Mouse (Mus musculus) hindbrain, embryonic 12.5 days (tissue): ENCODE measurements around the gene Cacfd1. TPM values are rescaled to one million over a fixed set of nuclear protein-coding genes. Genes with fewer than 3 reads are reported as not detected.
A peak's percentile ranks its signal among the peaks of the same experiment; 100 is the strongest.

Experiments
- ATAC-seq: fragments of 200-750 bp; cut with Nextera tagmentation; 2 replicates; pipeline ENCODE4 v1.8.0; 2017; ENCODE audit warnings: moderate TSS enrichment; ENCODE audit not compliant: low FRiP score
- H3K27ac ChIP-seq: fragments of 300-500 bp; sonication (generic); 2 replicates; pipeline ENCODE4 v1.5.1; 2016; ENCODE audit warnings: mild to moderate bottlenecking
- H3K27me3 ChIP-seq: fragments of 300-500 bp; sonication (generic); 2 replicates; pipeline ENCODE4 v1.6.1; 2016; ENCODE audit warnings: mild to moderate bottlenecking
- H3K36me3 ChIP-seq: fragments of 300-500 bp; sonication (generic); 2 replicates; pipeline ENCODE4 v1.6.1; 2016; ENCODE audit warnings: mild to moderate bottlenecking
- H3K4me1 ChIP-seq: fragments of 300-500 bp; sonication (generic); 2 replicates; pipeline ENCODE4 v1.6.1; 2016
- H3K4me2 ChIP-seq: fragments of 300-500 bp; sonication (generic); replicated peaks from 2 replicates; pipeline ENCODE4 v1.6.1; 2016; ENCODE audit warnings: mild to moderate bottlenecking
- H3K4me3 ChIP-seq: fragments of 300-500 bp; sonication (generic); 2 replicates; pipeline ENCODE4 v1.5.1; 2016; ENCODE audit warnings: mild to moderate bottlenecking
- H3K9ac ChIP-seq: fragments of 300-500 bp; sonication (generic); 2 replicates; pipeline ENCODE4 v1.6.1; 2016; ENCODE audit warnings: mild to moderate bottlenecking, moderate library complexity
- H3K9me3 ChIP-seq: fragments of 300-500 bp; sonication (generic); replicated peaks from 2 replicates; pipeline ENCODE4 v1.6.1; 2016; ENCODE audit warnings: mild to moderate bottlenecking
- WGBS: fragments of 180-500 bp; shearing (Covaris S2); methylation state at CpG from one replicate; pipeline ENCODE4 v1.1.7; 2016; 5-methylcytosine and 5-hydroxymethylcytosine counted together
- polyA plus RNA-seq: library from polyadenylated mRNA; unstranded; fragments of >200 nt; fragmentation: Nextera tagmentation; extraction: Ambion mirVana; gene quantifications from 2 replicates; pipeline ENCODE4 v1.2.1, GENCODE M21; 2016

Cacfd1 gene
- polyA plus RNA-seq, 1 experiment from 2014 or later = 115 TPM

DNA sequence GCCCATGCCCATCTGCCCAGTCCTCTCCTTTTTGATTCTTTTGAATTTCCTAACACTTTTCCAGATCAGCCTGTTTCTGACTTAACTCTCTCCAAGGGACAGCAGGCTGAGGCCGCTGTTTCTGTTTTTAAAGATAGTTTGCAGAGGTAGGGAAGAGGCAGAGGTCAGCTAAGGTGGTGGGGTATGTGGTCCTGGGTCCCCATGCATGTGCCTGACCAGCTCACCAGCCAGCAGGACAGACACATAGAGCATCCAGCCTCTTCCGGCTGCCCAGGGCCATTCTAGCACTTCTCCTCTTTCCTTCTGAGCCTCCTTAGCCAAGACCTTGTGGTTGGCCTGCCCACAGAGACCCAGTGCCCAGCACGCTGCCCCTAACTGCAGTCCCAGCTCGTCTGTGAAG is 48.5 kb downstream of the Cacfd1 start:
- WGBS = 60% methylated on average over 4 of the region's 4 CpGs
- H3K4me3 ChIP-seq = no peak overlapping the region
- no peaks in the 10 kb centered on the region for H3K36me3 ChIP-seq
- H3K9me3 ChIP-seq = no peaks in the 10 kb centered on the region
- no peak overlapping the region for H3K9ac ChIP-seq
- no peak overlapping the region for H3K4me2 ChIP-seq
- no peak overlapping the region; the same call in 1 of the 2 replicates for H3K27ac ChIP-seq
- no peaks in the 10 kb centered on the region for H3K27me3 ChIP-seq
- no peak for ATAC-seq
- H3K4me1 ChIP-seq = peaks cover 7% of the 10 kb centered on the region; the same call in 1 of the 2 replicates

GRCm38 (mm10) chr2:27058751-27059150 is 49.0 kb downstream of the Cacfd1 start:
- no peak overlapping the region for H3K9ac ChIP-seq
- WGBS = 47% methylated on average over 12 of the region's 12 CpGs
- no peak for ATAC-seq
- no peak overlapping the region for H3K4me2 ChIP-seq
- H3K9me3 ChIP-seq = no peaks in the 10 kb centered on the region
- H3K4me3 ChIP-seq = no peak overlapping the region
- peaks cover 7% of the 10 kb centered on the region; the same call in 1 of the 2 replicates for H3K4me1 ChIP-seq
- no peaks in the 10 kb centered on the region for H3K36me3 ChIP-seq
- peak overlapping the region; percentile 25; the same call in 1 of the 2 replicates for H3K27ac ChIP-seq
- H3K27me3 ChIP-seq = no peaks in the 10 kb centered on the region

GRCm38 (mm10) chr2:27059187-27059586 is 49.5 kb downstream of the Cacfd1 start:
- Histone ChIP-seq H3K4me3 (no peak overlapping the region), H3K27ac (0 out of 2 replicates have a peak overlapping the region, but pooled peaks have one; percentile 25), H3K9ac (no peak overlapping the region), H3K36me3 (no peaks in the 10 kb centered on the region), H3K4me1 (peaks cover 7% of the 10 kb centered on the region; the same call in 1 of the 2 replicates), H3K4me2 (no peak overlapping the region), H3K9me3 (no peaks in the 10 kb centered on the region), H3K27me3 (no peaks in the 10 kb centered on the region)
- WGBS = 88% methylated on average over 9 of the region's 9 CpGs
- no peak for ATAC-seq

DNA sequence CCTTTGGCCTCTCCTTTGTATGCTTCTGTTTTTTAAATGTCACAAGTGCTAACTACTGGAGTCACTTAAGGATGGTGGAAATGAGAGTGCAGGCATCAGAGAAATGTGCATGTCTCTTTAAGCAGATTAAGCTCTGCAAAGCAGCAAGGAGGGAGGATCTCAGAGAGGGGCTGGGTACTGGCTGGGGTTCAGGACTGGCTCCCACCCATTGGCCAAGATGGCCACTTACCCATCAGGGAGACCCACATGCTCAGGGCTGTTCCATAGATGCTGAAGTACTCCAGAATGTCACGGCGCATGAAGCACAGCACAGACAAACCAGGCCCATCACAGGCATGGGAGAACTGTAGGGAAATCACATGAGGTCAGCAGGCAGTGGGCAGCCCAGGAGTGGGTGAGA is 57.4 kb downstream of the Cacfd1 start:
- 0 out of 2 replicates have a peak, but pooled peaks cover 2% of the 10 kb centered on the region for H3K27me3 ChIP-seq
- peaks cover 27% of the 10 kb centered on the region for H3K4me1 ChIP-seq
- no peak overlapping the region for H3K4me3 ChIP-seq
- 84% methylated on average over 2 of the region's 2 CpGs for WGBS
- H3K27ac ChIP-seq = no peak overlapping the region
- no peak for ATAC-seq
- no peak overlapping the region for H3K4me2 ChIP-seq
- H3K36me3 ChIP-seq = no peaks in the 10 kb centered on the region
- H3K9ac ChIP-seq = no peak overlapping the region
- no peaks in the 10 kb centered on the region for H3K9me3 ChIP-seq

- H3K9ac ChIP-seq = no peak overlapping the region
- no peak overlapping the region for H3K4me3 ChIP-seq
- 21% methylated on average over 2 of the region's 2 CpGs for WGBS
- no peaks in the 10 kb centered on the region for H3K9me3 ChIP-seq
- peaks cover 27% of the 10 kb centered on the region for H3K4me1 ChIP-seq
- H3K36me3 ChIP-seq = no peaks in the 10 kb centered on the region
- ATAC-seq = no peak
- H3K4me2 ChIP-seq = no peak overlapping the region
- no peak overlapping the region for H3K27ac ChIP-seq
- H3K27me3 ChIP-seq = peaks cover 6% of the 10 kb centered on the region; the same call in 1 of the 2 replicates
Observed at GRCm38 (mm10) chr2:27067996-27068395, 58.3 kb downstream of the Cacfd1 start.

DNA sequence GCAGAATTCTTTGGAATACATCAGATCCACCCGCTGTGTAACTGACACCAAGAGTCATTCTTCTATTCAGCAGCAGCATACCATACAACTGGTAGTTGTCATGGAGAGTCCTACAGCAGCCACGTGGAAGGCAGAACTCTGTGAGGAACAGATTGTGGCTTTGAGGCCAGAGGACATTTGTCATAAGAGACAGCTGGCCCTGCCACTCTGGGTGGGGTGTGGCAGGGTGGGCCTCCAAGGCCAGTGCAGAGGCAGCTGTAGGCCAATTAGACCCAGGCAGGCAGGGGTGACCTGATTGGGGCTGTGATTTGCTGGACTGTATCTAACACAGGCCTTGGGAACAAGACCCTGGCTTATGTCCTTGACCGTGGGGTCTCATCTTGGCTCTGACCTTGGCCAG is 59.9 kb downstream of the Cacfd1 start:
- H3K27ac ChIP-seq = no peak overlapping the region
- H3K4me3 ChIP-seq = no peak overlapping the region
- no peak overlapping the region for H3K9ac ChIP-seq
- peaks cover 6% of the 10 kb centered on the region; the same call in 1 of the 2 replicates for H3K27me3 ChIP-seq
- no peak overlapping the region for H3K4me2 ChIP-seq
- no peaks in the 10 kb centered on the region for H3K9me3 ChIP-seq
- H3K36me3 ChIP-seq = no peaks in the 10 kb centered on the region
- WGBS = 37% methylated on average over 3 of the region's 3 CpGs
- H3K4me1 ChIP-seq = peaks cover 27% of the 10 kb centered on the region
- peak; percentile 52; the same call in 1 of the 2 replicates for ATAC-seq

DNA sequence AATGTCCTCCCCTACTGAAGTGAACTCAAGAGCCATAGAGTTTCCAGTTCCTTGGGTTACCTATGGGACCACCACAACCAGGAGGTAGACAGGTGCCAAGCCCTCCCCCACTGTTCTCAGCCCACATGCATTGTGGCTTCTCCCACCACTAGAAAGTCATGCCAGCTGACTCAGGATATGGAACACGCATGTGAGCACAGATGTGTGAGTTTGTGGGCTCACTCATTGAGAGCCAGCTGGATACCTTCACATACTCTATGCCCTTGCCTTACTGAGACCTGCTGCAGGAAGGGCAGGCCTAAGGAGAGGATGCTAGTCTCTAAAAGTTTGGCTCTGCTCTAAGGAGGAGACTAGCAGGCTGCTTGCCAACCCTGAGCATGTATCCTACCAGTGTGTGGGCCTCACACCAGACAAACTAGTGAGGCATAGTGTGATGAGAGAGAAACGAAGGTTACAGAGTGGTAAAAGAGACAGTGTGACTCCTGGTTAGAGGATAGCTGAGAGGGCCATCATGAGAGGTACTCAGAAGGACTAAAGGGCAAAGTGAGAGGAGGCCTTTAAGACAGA is 60.6 kb downstream of the Cacfd1 start:
- H3K4me1 ChIP-seq = peaks cover 27% of the 10 kb centered on the region
- no peak overlapping the region for H3K4me2 ChIP-seq
- 81% methylated on average over 2 of the region's 2 CpGs for WGBS
- H3K27me3 ChIP-seq = peaks cover 6% of the 10 kb centered on the region; the same call in 1 of the 2 replicates
- no peak overlapping the region for H3K27ac ChIP-seq
- ATAC-seq = no peak
- H3K9ac ChIP-seq = no peak overlapping the region
- no peaks in the 10 kb centered on the region for H3K9me3 ChIP-seq
- no peak overlapping the region for H3K4me3 ChIP-seq
- no peaks in the 10 kb centered on the region for H3K36me3 ChIP-seq

Other genes starting within 250 kb of the Cacfd1 start
- not detected in 2 replicates for gene Abo, start 144.9 kb upstream of the Cacfd1 start, polyA plus RNA-seq
- gene Surf6, start 107.0 kb upstream of the Cacfd1 start, polyA plus RNA-seq = 30.8 and 32.3 TPM in 2 replicates
- gene Med22, start 99.2 kb upstream of the Cacfd1 start, polyA plus RNA-seq = 107 and 116 TPM in 2 replicates
- 461 and 470 TPM in 2 replicates for gene Rpl7a, start 99.2 kb upstream of the Cacfd1 start, polyA plus RNA-seq
- 50.1 and 50.4 TPM in 2 replicates for gene Surf2, start 93.6 kb upstream of the Cacfd1 start, polyA plus RNA-seq
- 55.0 and 58.6 TPM in 2 replicates for gene Surf1, start 93.4 kb upstream of the Cacfd1 start, polyA plus RNA-seq
- 154 and 156 TPM in 2 replicates for gene Surf4, start 76.0 kb upstream of the Cacfd1 start, polyA plus RNA-seq
- gene Stkld1, start 75.9 kb upstream of the Cacfd1 start, polyA plus RNA-seq = 0.17 and 0.22 TPM in 2 replicates
- 40.9 and 42.0 TPM in 2 replicates for gene Rexo4, start 45.5 kb upstream of the Cacfd1 start, polyA plus RNA-seq
- 0.07 TPM in 1 of 2 replicates, not detected in the other for gene Adamts13, start 36.5 kb upstream of the Cacfd1 start, polyA plus RNA-seq
- 3.5 and 4.1 TPM in 2 replicates for gene Slc2a6, start 18.1 kb downstream of the Cacfd1 start, polyA plus RNA-seq
- 2.6 and 5.2 TPM in 2 replicates for gene Mymk, start 62.3 kb downstream of the Cacfd1 start, polyA plus RNA-seq
- 6.1 and 9.0 TPM in 2 replicates for gene Adamtsl2, start 69.5 kb downstream of the Cacfd1 start, polyA plus RNA-seq
- 0.43 and 0.52 TPM in 2 replicates for gene Fam163b, start 132.6 kb downstream of the Cacfd1 start, polyA plus RNA-seq
- gene Dbh, start 155.3 kb downstream of the Cacfd1 start, polyA plus RNA-seq = 1.7 and 2.3 TPM in 2 replicates
- 11.8 and 12.2 TPM in 2 replicates for gene Sardh, start 238.4 kb downstream of the Cacfd1 start, polyA plus RNA-seq